ENCODE assay signal across 9 mouse cellular contexts in the genomic region with DNA sequence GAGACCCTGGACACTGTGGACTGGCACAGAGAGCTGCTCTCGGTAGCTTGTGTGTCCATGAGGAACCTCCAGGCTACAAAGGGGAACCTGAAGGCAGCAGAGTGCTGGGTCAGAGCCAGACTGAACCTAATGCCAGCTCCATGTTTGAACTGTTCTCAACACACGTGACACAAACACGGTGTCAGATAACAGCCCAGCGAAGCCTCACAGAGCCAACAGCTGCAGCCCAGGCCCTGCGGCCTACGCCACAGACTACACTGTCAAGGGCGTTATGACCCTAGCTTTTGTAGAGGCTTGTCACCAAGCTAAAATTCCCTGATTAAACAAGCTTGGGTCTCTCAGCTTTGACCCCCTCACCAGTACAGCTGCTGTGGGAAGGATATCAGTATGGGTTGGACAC. TPM values are rescaled to one million over a fixed set of nuclear protein-coding genes. Genes with fewer than 3 reads are reported as not detected.
A peak's percentile ranks its signal among the peaks of the same experiment; 100 is the strongest.
DNase-seq lines count a peak whose midpoint lies in the region; ATAC-seq lines count a peak whose summit lies in the region.
"Had no signal": no experiment of that assay in that cellular context is flagged by ENCODE, and none has a peak within 500 bp of the region (broad histone marks: within the 10 kb centered on the region; RNA-seq: fewer than 3 reads in every experiment).

No protein-coding gene starts in this region.

- H3K4me1 ChIP-seq in embryonic facial prominence, embryonic 11.5 days (ENCODE audit: control insufficient read depth, insufficient read depth, low read length), result no peaks in the 10 kb centered on the region
- 0 out of 2 replicates have a peak, but pooled peaks cover 6% of the 10 kb centered on the region for H3K4me1 ChIP-seq in lung, embryonic 16.5 days (replicated peaks; ENCODE audit: control insufficient read depth, insufficient read depth, low read length)

- H3K9me3 ChIP-seq in embryonic facial prominence, embryonic 11.5 days (replicated peaks; ENCODE audit: control insufficient read depth, low read length), result no peaks in the 10 kb centered on the region
- H3K9me3 ChIP-seq in lung, embryonic 16.5 days (ENCODE audit: control insufficient read depth, low read length), result no peaks in the 10 kb centered on the region

- no peak; the same call in 1 of the 2 replicates for ATAC-seq in embryonic facial prominence, embryonic 11.5 days (replicated peaks; ENCODE audit: insufficient number of reproducible peaks, low FRiP score, low TSS enrichment, low read depth)
- peak; percentile 66 for ATAC-seq in lung, embryonic 16.5 days (ENCODE audit: low read depth)
- no peak for ATAC-seq in activated CD4-positive, CD25-positive, alpha-beta regulatory T cell, adult 4 months

- H3K4me3 ChIP-seq in embryonic facial prominence, embryonic 11.5 days (ENCODE audit: low read depth, low read length), result no peak overlapping the region
- no peak overlapping the region for H3K4me3 ChIP-seq in lung, embryonic 16.5 days (ENCODE audit: low read length)

- no peaks in the 10 kb centered on the region for H3K27me3 ChIP-seq in embryonic facial prominence, embryonic 11.5 days (ENCODE audit: control insufficient read depth, insufficient read depth, low read length)
- H3K27me3 ChIP-seq in lung, embryonic 16.5 days (ENCODE audit: control insufficient read depth, insufficient read depth, low read depth, low read length), result no peaks in the 10 kb centered on the region

- WGBS in embryonic facial prominence, embryonic 11.5 days, result 59% methylated on average over 7 of the region's 7 CpGs
- 36% methylated on average over 7 of the region's 7 CpGs for WGBS in lung, embryonic 16.5 days

- peak; percentile 71 for DNase-seq in adrenal gland, postnatal 14 days
- no peak for DNase-seq in adrenal gland, adult 8-10 months
- DNase-seq in embryonic facial prominence, embryonic 11.5 days (ENCODE audit: low spot score), result peak; percentile 57
- peak; percentile 81 to 82 for DNase-seq in heart, postnatal 10 days
- DNase-seq in testis, postnatal 10 days (ENCODE audit: low spot score), result no peak
- no peak for DNase-seq in left cerebral cortex, adult 8-10 months (ENCODE audit: low spot score in 2 of 2)

- intact Hi-C loops in heart, postnatal 10 days (cut with DNase I), result loop anchor here (5.0 kb wide), 1 partner anchor 75 kb away; no protein-coding TSS in a partner anchor

- H3K36me3 ChIP-seq in embryonic facial prominence, embryonic 11.5 days (replicated peaks; ENCODE audit: control insufficient read depth, insufficient read depth, low read depth, low read length), result no peaks in the 10 kb centered on the region
- H3K36me3 ChIP-seq in lung, embryonic 16.5 days (ENCODE audit: control insufficient read depth, insufficient read depth, low read length), result no peaks in the 10 kb centered on the region; the same call in 1 of the 2 replicates

- no peak overlapping the region for H3K27ac ChIP-seq in embryonic facial prominence, embryonic 11.5 days (replicated peaks; ENCODE audit: low read depth, low read length)
- H3K27ac ChIP-seq in lung, embryonic 16.5 days (ENCODE audit: low read length), result peak overlapping the region; percentile 49; the same call in 1 of the 2 replicates
- H3K27ac ChIP-seq: liver, embryonic 14.5 days had no signal

- H3K4me2 ChIP-seq in embryonic facial prominence, embryonic 11.5 days (ENCODE audit: low read depth, low read length), result no peak overlapping the region
- H3K4me2 ChIP-seq in lung, embryonic 16.5 days (ENCODE audit: low read depth, low read length), result no peak overlapping the region

- no peak overlapping the region for H3K9ac ChIP-seq in embryonic facial prominence, embryonic 11.5 days (replicated peaks; ENCODE audit: low read length)
- no peak overlapping the region for H3K9ac ChIP-seq in lung, embryonic 16.5 days (ENCODE audit: low read length)
- H3K9ac ChIP-seq: liver, embryonic 14.5 days had no signal

RNA-seq across cellular contexts. Expression of a gene that starts 22.0 kb away (rescaled TPM):
- 76.0 and 81.6 TPM in 2 replicates for total RNA-seq in adrenal gland, postnatal 14 days (2021)
- 1,000 to 10,000 TPM in 1 of 4 experiments, 100 to 1,000 TPM in 3; 130 to 1,084 (median 297) TPM for total RNA-seq in adrenal gland, adult 8-10 months (2022)
- polyA plus RNA-seq in embryonic facial prominence, embryonic 11.5 days (2014; fragmentation: Nextera tagmentation; extraction: Ambion mirVana), result 4.5 and 5.0 TPM in 2 replicates
- 100 to 1,000 TPM; 135 to 143 TPM for total RNA-seq in heart, postnatal 10 days (2021)
- polyA plus RNA-seq in lung, embryonic 16.5 days (2015; fragmentation: Nextera tagmentation; extraction: Ambion mirVana), result 78.0 and 83.8 TPM in 2 replicates
- not detected for polyA plus RNA-seq in activated CD4-positive, CD25-positive, alpha-beta regulatory T cell, adult 4 months (2017; shearing (Covaris generic))
- 100 to 1,000 TPM in 3 of 4 experiments, 10 to 100 TPM in 1; 97.2 to 113 (median 110) TPM for total RNA-seq in left cerebral cortex, adult 8-10 months (2022)

RNA-seq across cellular contexts. Expression of a gene that starts 37.3 kb away (rescaled TPM):
- 3.1 and 3.6 TPM in 2 replicates for total RNA-seq in adrenal gland, postnatal 14 days (2021)
- 1 to 10 TPM in 2 of 4 experiments, under 1 TPM in 2; 0.77 to 1.7 (median 1.1) TPM for total RNA-seq in adrenal gland, adult 8-10 months (2022)
- 0.36 and 0.38 TPM in 2 replicates for polyA plus RNA-seq in embryonic facial prominence, embryonic 11.5 days (2014; fragmentation: Nextera tagmentation; extraction: Ambion mirVana)
- 10 to 100 TPM; 13.5 to 18.8 TPM for total RNA-seq in heart, postnatal 10 days (2021)
- polyA plus RNA-seq in lung, embryonic 16.5 days (2015; fragmentation: Nextera tagmentation; extraction: Ambion mirVana), result 0.70 and 1.1 TPM in 2 replicates
- polyA plus RNA-seq in activated CD4-positive, CD25-positive, alpha-beta regulatory T cell, adult 4 months (2017; shearing (Covaris generic)), result not detected
- 1 to 10 TPM; 3.4 to 5.1 (median 4.1) TPM for total RNA-seq in left cerebral cortex, adult 8-10 months (2022)

Comparison
In these comparisons a context has a peak if more than half of its experiments do, and no peak if none do; other contexts are left out.
1. DNase-seq: peak in adrenal gland, postnatal 14 days (single experiment), embryonic facial prominence, embryonic 11.5 days (single experiment) and heart, postnatal 10 days (2 of 2); none in adrenal gland, adult 8-10 months (single experiment), testis, postnatal 10 days (single experiment) and left cerebral cortex, adult 8-10 months (0 of 2).